Mouse (Mus musculus) v-Abl transformed pro-B cells (cell line): ENCODE results near the gene Twsg1.

Experiments
- in situ Hi-C, 2 experiments: fragments of 400-800 bp; cut with MboI; formaldehyde crosslinking; loops; one replicate each; pipeline ENCODE4 v1.15.1; 2025; ENCODE audit not compliant: unreplicated experiment in 2 of 2

The Twsg1 gene

DNA sequence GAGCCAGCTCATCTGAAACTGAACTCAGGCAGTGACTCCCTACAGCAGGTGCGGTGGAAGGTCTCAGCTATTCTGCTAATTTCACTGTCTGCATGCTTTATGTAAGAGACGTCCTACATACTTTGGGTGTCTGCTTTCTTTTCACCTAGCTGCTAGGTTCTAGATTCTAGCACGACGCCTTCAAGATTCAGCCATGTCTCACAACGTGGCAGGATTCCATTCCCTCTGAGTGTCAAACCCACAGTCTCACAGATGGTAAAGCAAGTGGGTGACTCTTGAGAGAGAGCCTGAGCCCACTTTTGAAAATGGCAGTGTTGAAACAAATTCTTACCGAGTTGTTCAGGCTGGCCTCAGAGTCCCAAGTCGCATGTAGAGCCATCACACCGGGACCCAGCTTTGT, 47.2 kb downstream of the Twsg1 start:
- in situ Hi-C loops = no loop called here

DNA sequence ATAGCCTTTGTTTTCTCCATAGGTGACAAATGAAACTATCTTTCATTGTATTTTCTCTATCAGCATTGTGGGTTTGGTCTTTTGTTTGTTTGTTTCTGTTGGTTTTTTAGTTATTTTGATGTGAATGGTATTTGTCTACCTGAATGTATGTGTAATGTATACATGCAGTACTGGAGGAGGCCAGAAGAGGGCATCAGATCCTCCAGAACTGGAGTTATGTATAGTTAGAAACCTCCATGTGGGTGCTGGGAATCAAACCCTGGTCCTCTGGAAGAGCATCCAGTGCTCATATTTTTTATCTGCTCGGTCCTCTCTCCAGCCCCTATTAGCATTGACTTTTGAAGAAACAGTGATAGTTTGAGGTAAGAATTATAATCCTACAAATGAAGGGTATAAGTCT, 48.0 kb downstream of the Twsg1 start:
- in situ Hi-C loops = no loop called here

DNA sequence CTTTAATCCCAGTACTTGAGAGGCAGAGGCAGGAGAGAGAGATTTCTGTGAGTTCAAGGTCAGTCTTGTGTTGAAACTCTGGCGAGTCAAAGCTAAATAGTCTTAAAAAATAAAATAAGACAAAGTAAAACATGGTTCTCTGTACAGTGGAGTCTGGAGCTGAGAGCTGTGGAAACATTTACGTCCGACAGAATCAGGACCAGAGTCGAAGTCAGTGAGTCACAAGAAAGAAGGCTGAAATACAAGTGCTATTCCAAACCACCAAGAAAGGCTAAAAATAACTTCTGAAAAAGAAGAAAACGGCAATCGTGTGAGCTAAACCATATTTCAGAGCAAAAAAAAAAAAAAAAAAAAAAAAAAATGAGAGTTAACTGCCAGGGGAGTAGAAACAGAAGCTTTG, 48.7 kb downstream of the Twsg1 start:
- in situ Hi-C loops = no loop called here

DNA sequence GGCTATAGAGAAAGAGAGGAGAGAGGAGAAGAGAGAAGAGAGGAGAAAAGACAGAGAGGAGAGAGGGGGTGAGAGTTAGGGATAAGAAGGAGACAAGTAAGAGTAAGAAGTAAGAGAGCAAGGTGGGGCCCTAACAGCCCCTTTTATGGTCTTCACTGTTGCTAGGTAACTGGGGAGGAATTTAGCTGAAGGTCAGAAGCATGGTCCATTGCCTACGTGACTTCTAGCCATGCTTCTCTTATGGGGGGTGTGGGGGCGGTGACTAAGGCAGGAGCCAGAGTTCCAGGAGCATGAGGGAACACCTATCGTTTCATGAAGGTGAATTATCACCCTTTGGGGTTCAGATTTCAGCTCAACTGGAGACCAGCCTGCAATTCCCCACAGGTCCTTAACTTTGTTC, 55.0 kb downstream of the Twsg1 start:
- in situ Hi-C loops = no loop called here

DNA sequence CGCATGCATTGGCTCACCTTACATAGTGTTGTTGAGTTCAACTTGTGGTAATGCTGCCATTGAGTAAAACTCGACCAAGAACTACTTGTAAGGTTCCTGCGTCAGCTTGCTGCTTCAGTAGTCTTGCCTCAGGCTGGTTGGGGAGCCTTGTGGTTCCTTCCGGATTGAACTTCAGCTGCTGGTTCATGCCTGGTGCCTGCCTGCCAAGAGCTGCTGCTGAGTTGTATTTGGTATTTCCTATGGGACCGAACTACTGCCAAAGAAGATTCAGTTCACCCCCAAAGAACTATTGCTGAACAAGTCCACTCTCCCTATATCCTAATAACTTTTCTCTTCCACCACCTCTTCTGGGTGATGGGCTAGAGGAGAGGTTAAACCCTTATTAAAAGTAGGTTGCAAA, 61.5 kb downstream of the Twsg1 start:
- in situ Hi-C loops = loop anchor here in 1 of 2 experiments (10.0 kb wide), 1 partner anchor 45 kb away; no protein-coding TSS in a partner anchor

DNA sequence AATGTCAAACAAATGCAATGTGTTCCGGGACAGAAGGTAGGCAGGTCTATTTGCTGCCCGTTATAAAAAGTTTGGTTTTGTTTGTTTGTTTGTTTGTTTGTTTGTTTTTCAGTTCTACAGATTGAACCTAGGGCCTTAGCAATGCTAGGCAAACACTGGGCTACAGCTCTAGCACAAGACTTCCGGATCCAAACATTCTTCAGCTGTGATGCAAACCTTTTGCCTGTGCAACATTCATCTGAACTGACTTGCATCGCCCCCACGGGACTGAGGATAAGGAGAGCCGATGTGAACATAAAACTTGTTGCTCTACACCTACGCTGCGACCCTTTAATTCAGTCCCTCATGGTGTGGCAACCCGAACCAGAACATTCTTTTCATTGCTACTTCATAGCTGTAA, 64.5 kb downstream of the Twsg1 start:
- in situ Hi-C loops = loop anchor here in 1 of 2 experiments (10.0 kb wide), 1 partner anchor 48 kb away; no protein-coding TSS in a partner anchor

DNA sequence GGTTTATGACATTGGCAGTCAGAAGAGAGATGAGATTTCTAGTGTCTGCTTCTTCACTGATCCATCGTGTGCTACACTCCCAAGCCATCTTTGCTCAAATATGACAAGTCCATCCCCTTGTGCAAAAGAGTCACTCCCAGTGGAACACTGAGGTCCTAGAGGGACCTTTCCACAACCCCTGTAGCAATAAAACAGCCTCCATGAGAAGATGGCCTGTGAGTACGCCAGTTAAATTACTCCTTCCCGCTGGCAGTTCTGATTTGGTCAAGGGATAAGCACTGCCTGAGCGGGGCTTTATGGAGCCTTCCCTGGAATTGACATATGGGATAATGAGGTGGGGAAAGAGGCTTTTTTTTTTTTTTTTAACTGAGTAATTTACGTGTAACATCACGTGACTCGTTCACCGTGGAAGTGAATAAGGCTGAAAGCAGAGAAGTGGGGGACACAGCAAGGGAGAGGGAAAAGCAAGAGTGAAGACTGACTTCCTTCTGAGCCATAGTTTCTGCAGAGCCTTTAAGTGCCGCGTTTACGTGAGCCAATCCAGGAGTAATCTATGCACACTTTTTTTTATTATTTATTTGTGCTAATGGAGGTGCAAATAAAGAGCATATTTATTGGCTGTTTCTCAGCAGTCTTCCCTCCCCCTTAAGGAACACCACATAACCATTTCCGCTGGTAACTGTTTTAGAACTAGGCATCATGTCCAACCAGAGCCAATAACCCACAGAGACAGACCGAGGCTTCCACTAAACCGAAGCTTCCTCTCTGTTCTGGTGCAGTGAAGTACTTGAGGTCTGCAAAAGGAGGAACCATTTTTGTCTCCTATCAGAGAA, 65.1 kb downstream of the Twsg1 start, which contains the start of gene Ralbp1:
Ralbp1 (minus strand) TSS at position 102 of the 833 bp plus-strand sequence.
- in situ Hi-C loops = loop anchor here in 1 of 2 experiments (10.0 kb wide), 1 partner anchor 49 kb away; no protein-coding TSS in a partner anchor

DNA sequence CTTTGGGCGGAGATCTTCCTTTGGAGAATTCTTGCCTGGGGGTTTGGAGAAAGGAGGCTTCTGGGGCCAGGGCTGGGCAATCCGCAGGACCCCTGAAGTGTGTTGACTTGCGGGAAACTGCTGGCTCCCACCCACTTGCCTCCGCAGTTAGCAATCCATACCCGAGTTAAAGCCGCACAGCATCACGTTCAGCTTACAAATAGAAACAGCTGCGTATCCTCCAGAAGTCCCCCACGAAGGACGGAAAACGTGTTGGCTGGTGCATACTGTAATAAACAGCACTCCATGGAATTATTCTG, 65.7 kb downstream of the Twsg1 start:
- in situ Hi-C loops = loop anchor here in 1 of 2 experiments (10.0 kb wide), 1 partner anchor 49 kb away; no protein-coding TSS in a partner anchor

DNA sequence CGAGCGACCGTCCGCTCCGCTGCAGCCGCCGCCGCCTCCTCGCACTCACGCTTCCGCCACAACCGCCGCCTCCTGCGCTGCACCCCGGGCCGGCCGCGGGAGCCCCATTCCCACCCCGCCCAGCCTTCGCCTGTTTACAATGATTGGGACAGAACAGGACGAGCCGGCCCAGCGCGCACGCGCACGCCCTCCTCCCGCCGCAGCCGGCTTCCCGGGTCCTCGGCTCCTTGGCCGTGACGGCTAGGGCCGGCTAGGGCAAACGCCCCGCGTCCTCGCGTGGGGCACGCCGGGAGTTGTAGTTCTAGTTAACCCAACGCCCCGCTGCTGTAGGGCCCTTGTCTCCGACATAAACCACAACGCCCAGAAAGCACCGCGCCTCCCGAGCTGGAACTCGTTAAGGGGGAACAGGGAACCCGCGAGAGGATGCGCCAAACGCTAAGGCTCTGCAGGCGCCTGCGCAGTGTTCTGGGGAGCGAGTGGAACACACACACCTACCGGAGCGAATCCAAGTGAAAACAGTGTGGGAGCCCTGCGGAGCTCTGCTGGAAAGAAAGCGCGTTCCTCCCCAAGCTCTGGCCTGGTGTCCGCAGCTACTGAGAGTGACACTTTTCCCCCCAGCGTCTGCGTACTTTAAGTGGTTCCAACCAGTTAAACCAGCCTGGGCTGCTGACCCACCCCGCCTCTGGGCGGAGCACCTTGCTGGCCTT, 66.2 kb downstream of the Twsg1 start:
- in situ Hi-C loops = loop anchor here (5.0 to 10.0 kb wide), 2 partner anchors 50 to 52 kb away; no protein-coding TSS in a partner anchor

DNA sequence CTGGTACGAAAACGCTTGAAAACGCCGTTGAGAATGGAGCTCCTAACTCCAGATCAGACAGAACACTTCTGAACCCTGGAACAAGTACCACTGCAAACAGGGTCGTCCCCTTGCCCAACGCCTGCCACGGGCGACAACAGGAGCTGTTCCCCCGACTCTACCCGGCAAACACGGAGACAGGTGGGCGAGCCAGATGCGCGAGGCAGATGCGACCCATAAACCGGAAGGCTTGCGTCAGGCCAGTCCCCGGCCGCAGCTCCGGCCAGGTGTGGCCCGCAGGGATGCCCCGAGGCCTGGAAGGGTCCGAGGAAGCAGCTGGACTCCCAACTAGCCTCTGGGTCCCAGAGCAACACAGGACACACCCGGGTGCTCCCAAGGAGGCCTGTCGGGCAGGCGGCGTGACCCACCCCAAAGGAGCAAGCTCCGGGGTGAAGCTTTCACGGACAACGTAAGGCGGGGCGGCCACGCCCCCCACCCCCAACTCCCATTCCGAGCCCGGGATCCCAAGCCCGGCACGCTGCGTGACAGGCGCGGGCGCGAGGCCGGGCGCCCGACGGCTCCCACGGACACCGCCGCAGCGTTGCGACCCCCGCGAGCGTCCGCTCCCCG, 66.9 kb downstream of the Twsg1 start:
- in situ Hi-C loops = loop anchor here (5.0 to 10.0 kb wide), 2 partner anchors 51 to 53 kb away; no protein-coding TSS in a partner anchor

DNA sequence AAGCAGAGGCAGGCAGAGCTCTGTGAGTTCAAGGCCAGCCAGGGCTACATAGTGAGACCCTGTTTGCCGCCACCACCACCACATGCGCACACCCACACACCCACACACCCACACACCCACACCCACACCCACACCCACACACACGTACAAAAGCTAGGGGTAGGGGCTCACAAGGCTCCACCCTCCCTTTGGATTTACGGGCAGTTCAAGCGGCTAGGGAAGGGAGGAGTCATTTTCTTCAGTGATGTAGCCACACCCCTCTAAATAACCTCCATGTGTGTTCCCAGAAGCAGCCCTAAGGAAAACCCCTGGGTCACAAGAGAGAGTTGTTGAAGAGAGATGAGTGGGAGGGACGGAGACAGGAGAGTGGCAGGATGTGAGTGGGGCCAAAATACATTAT, 74.0 kb downstream of the Twsg1 start:
- in situ Hi-C loops = no loop called here

DNA sequence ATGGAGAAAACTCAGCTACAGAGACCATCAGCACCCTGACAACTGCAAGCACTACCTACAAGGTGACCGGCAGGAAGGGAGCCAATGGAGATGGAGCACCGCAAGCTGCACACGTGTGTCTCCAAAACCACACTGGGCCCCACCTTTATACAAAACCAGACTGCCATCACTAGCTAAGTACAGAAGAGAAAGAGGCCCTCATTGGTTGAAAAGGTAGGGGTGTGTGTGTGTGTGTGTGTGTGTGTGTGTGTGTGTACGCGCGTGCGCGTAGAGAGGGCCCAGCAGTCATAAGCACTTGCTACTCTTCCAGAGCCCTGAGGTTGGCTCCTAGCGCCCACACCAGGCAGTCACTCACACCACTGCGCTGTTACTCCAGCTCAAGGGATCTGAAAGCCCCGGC, 77.2 kb downstream of the Twsg1 start:
- in situ Hi-C loops = loop anchor here (5.0 to 25.0 kb wide), 5 partner anchors 78 to 613 kb away; partner anchors contain the start of genes Ndufv2 (in 1 of the 2) and Twsg1 (in 1 of the 2)

DNA sequence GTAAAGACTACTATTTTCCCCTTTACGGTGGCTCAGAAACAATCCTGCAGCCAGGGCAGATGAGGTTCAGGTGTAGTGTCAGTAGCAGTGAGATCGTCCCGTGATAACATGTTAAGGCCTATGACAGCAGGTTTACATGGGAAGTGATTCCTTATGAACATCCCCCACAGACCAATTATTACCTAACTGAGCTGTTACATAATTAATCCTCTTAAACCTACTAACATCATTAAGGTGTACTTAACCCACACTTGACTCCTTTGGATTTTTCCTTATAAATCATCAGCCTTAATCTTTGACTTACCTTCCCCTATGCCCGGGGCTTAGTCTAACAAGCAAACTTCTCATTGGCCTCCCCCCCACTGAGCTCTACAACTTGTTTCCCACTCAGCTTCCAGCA, 77.9 kb downstream of the Twsg1 start:
- in situ Hi-C loops = loop anchor here (5.0 to 25.0 kb wide), 5 partner anchors 79 to 614 kb away; partner anchors contain the start of genes Ndufv2 (in 1 of the 2) and Twsg1 (in 1 of the 2)

DNA sequence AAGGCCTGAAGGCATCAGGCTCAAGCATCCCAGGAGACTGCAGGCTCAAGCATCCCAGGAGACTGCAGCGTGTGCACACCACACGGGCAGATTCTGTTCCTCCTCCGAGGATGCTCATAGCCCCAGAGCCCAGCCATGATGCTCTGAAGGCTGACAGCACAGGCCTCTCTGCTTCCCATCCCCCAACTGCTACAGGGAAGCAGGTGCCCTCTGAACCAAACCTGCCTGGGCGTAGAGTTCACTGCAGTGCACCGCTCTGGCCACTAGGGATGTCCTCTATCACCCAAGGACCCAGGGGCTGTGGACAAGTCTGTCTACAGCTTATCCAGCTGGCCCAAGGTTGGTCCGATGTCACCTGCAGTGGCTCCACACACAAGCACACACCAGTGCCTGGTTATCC, 78.4 kb downstream of the Twsg1 start:
- in situ Hi-C loops = loop anchor here (5.0 to 25.0 kb wide), 5 partner anchors 80 to 615 kb away; partner anchors contain the start of genes Ndufv2 (in 1 of the 2) and Twsg1 (in 1 of the 2)

DNA sequence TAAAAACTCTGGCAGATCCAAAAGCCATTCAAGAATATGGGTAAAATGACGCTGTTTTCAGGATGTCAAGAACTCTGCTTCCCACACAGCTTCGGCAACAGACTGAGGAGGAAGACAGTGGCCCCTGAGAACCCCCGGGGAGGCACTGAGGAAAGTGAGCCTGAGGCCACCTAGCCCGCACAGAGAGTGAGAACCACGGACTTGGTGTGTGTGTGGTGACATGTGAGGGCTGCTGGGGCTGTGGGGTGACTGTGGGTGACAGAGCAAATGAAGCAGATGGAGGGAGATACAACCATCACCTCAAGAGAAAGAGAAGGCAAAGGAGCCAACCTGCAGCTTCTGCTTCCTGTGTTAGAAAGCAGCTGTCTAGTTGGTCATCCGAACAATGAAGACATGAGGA, 79.0 kb downstream of the Twsg1 start:
- in situ Hi-C loops = loop anchor here (5.0 to 25.0 kb wide), 5 partner anchors 80 to 615 kb away; partner anchors contain the start of genes Ndufv2 (in 1 of the 2) and Twsg1 (in 1 of the 2)
